Mouse (Mus musculus) hindbrain, postnatal 0 days (tissue): ENCODE data around the gene Stum. TPM values are rescaled to one million over a fixed set of nuclear protein-coding genes. Genes with fewer than 3 reads are reported as not detected.
A peak's percentile ranks its signal among the peaks of the same experiment; 100 is the strongest.

Experiments
- ATAC-seq: fragments of 200-750 bp; cut with Nextera tagmentation; 2 replicates; pipeline ENCODE4 v1.8.0; 2017; ENCODE audit warnings: mild to moderate bottlenecking, moderate TSS enrichment, moderate library complexity
- DNase-seq: peaks from one replicate; pipeline ENCODE4 v3.0.0-alpha.2; 2015; ENCODE audit warnings: low spot score
- H3K27ac ChIP-seq: fragments of 300-500 bp; sonication (generic); 2 replicates; pipeline ENCODE4 v1.5.1; 2014; ENCODE audit warnings: mild to moderate bottlenecking
- H3K27me3 ChIP-seq: fragments of 300-500 bp; sonication (generic); 2 replicates; pipeline ENCODE4 v1.6.1; 2014; ENCODE audit warnings: low read length, mixed read lengths; ENCODE audit not compliant: insufficient read depth
- H3K36me3 ChIP-seq: fragments of 300-500 bp; sonication (generic); 2 replicates; pipeline ENCODE4 v1.6.1; 2014; ENCODE audit warnings: low read length, mixed read lengths; ENCODE audit not compliant: insufficient read depth
- H3K4me1 ChIP-seq: fragments of 300-500 bp; sonication (generic); 2 replicates; pipeline ENCODE4 v1.6.1; 2014; ENCODE audit warnings: antibody characterized with exemption, low read length, mixed read lengths; ENCODE audit not compliant: insufficient read depth
- H3K4me2 ChIP-seq: fragments of 300-500 bp; sonication (generic); 2 replicates; pipeline ENCODE4 v1.6.1; 2014; ENCODE audit warnings: low read depth, mild to moderate bottlenecking, low read length, moderate library complexity, mixed read lengths
- H3K4me3 ChIP-seq: fragments of 300-500 bp; sonication (generic); 2 replicates; pipeline ENCODE4 v1.5.1; 2014; ENCODE audit warnings: low read length
- H3K9ac ChIP-seq: fragments of 300-500 bp; sonication (generic); replicated peaks from 2 replicates; pipeline ENCODE4 v1.6.1; 2014; ENCODE audit warnings: mild to moderate bottlenecking, low read length, moderate library complexity, mixed read lengths
- H3K9me3 ChIP-seq: fragments of 300-500 bp; sonication (generic); 2 replicates; pipeline ENCODE4 v1.6.1; 2016; ENCODE audit warnings: low read length, mixed read lengths
- CTCF ChIP-seq: IDR thresholded peaks from 2 replicates; pipeline ENCODE4 v1.5.1; 2016; ENCODE audit warnings: antibody characterized with exemption, control low read depth, low read depth
- WGBS: fragments of 180-500 bp; shearing (Covaris S2); extraction: QIAGEN DNeasy Blood & Tissue Kit; methylation state at CpG from one replicate; pipeline ENCODE4 v1.1.7; 2014; 5-methylcytosine and 5-hydroxymethylcytosine counted together
- polyA plus RNA-seq: library from polyadenylated mRNA; unstranded; fragments of >200 nt; fragmentation: Nextera tagmentation; extraction: Ambion mirVana; gene quantifications from 2 replicates; pipeline ENCODE4 v1.2.1, GENCODE M21; 2015
- total RNA-seq: library from RNA; depleted of rRNA; stranded (reverse); fragments of >200 nt; gene quantifications from 2 replicates; pipeline ENCODE4 v1.2.3, GENCODE M21; 2014; rRNA removed

The Stum gene
- total and polyA plus RNA-seq, 2 experiments from 2014 or later: 20.6 to 105 TPM

- peak overlapping the region; percentile 48 for H3K9ac ChIP-seq
- H3K36me3 ChIP-seq: no peaks in the 10 kb centered on the region
- DNase-seq (peak; percentile 98), ATAC-seq (peak; percentile 98)
- H3K4me3 ChIP-seq: peak overlapping the region; percentile 36
- peak overlapping the region; percentile 75 for H3K27ac ChIP-seq
- peak overlapping the region; percentile 68 for H3K4me2 ChIP-seq
- TF ChIP-seq CTCF: peak; percentile 74
- no peaks in the 10 kb centered on the region for H3K27me3 ChIP-seq
- H3K9me3 ChIP-seq: no peaks in the 10 kb centered on the region
- WGBS: 1% methylated on average over 27 of the region's 27 CpGs
- peaks cover 8% of the 10 kb centered on the region; the same call in 1 of the 2 replicates for H3K4me1 ChIP-seq
These were observed 96.2 kb downstream of the Stum start for GRCm38 (mm10) chr1:180386951-180387749.

DNA sequence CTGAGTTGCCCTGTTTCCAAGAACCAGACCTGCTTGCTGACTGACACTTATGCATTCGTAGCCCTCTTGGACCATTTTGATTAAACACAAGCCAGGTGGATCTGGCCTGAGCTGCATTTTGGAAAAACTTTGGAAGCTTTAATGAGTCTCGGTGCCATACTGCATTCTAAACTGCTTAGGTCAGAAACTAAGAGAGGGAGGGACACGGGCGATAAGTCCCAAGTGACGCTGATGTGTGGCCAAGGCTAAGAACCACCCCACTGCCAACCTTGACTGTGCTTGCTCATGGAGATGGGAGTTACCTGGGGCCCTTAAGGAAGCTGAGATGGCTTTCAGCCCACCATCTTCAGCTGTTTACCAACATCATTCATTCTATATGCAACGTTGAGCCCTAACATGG is 98.0 kb downstream of the Stum start:
- H3K36me3 ChIP-seq: no peaks in the 10 kb centered on the region
- 78% methylated on average over 6 of the region's 6 CpGs for WGBS
- H3K4me3 ChIP-seq: no peak overlapping the region
- H3K4me1 ChIP-seq: peaks cover 8% of the 10 kb centered on the region; the same call in 1 of the 2 replicates
- no peak overlapping the region for H3K27ac ChIP-seq
- no peak overlapping the region for H3K4me2 ChIP-seq
- H3K9ac ChIP-seq: no peak overlapping the region
- no peak for ATAC-seq
- no peak for DNase-seq
- no peak for TF ChIP-seq CTCF
- no peaks in the 10 kb centered on the region for H3K9me3 ChIP-seq
- H3K27me3 ChIP-seq: no peaks in the 10 kb centered on the region

GRCm38 (mm10) chr1:180384486-180384885 is 98.8 kb downstream of the Stum start:
- no peak overlapping the region for H3K27ac ChIP-seq
- H3K4me3 ChIP-seq: no peak overlapping the region
- H3K27me3 ChIP-seq: no peaks in the 10 kb centered on the region
- TF ChIP-seq CTCF: no peak
- no peaks in the 10 kb centered on the region for H3K36me3 ChIP-seq
- peaks cover 8% of the 10 kb centered on the region; the same call in 1 of the 2 replicates for H3K4me1 ChIP-seq
- H3K4me2 ChIP-seq: no peak overlapping the region
- WGBS: 61% methylated on average over 10 of the region's 10 CpGs
- no peak overlapping the region for H3K9ac ChIP-seq
- H3K9me3 ChIP-seq: no peaks in the 10 kb centered on the region
- DNase-seq (no peak), ATAC-seq (no peak)

DNA sequence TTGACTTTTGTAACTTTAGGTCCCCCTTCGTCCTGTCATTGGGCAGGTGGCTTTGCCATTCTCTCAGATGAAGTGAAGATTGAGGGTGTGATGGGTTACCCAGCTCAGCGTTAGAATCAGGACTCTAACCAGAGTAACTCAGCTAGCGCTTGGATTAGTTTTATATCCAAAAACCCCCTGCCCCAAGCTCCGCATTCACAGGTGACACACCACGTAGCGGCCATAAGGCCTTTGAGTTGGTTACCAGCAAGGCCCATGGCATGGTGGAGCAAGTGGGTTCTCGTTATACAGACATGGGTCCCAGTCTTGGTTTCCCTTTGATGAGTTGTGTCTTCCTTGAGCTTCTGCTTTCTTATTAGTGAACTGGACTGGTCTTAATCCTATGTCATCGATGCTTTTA is 99.4 kb downstream of the Stum start:
- no peak for TF ChIP-seq CTCF
- 97% methylated on average over 8 of the region's 8 CpGs for WGBS
- no peak for DNase-seq
- no peak overlapping the region for H3K9ac ChIP-seq
- H3K4me3 ChIP-seq: no peak overlapping the region
- no peaks in the 10 kb centered on the region for H3K9me3 ChIP-seq
- no peaks in the 10 kb centered on the region for H3K27me3 ChIP-seq
- no peak overlapping the region for H3K27ac ChIP-seq
- no peak overlapping the region for H3K4me2 ChIP-seq
- no peaks in the 10 kb centered on the region for H3K36me3 ChIP-seq
- no peak for ATAC-seq
- peaks cover 8% of the 10 kb centered on the region; the same call in 1 of the 2 replicates for H3K4me1 ChIP-seq

Other genes starting within 250 kb of the Stum start
- 26.6 and 33.5 TPM in 2 replicates for gene Psen2, start 220.1 kb downstream of the Stum start, total RNA-seq
- 23.2 and 23.7 TPM in 2 replicates for gene Psen2, start 220.1 kb downstream of the Stum start, polyA plus RNA-seq
- 16.9 and 19.0 TPM in 2 replicates for gene Itpkb, start 153.0 kb downstream of the Stum start, total RNA-seq
- gene Itpkb, start 153.0 kb downstream of the Stum start, polyA plus RNA-seq: 4.1 and 4.8 TPM in 2 replicates
- gene Parp1, start 85.4 kb upstream of the Stum start, total RNA-seq: 74.0 and 76.1 TPM in 2 replicates
- 53.4 and 57.5 TPM in 2 replicates for gene Parp1, start 85.4 kb upstream of the Stum start, polyA plus RNA-seq
- 7.3 and 11.8 TPM in 2 replicates for gene Lin9, start 157.6 kb upstream of the Stum start, total RNA-seq
- 4.4 and 5.1 TPM in 2 replicates for gene Lin9, start 157.6 kb upstream of the Stum start, polyA plus RNA-seq
- not detected in 2 replicates for gene Mixl1, start 213.5 kb upstream of the Stum start, total RNA-seq
- gene Mixl1, start 213.5 kb upstream of the Stum start, polyA plus RNA-seq: not detected in 2 replicates
- gene Acbd3, start 242.5 kb upstream of the Stum start, total RNA-seq: 28.3 and 32.6 TPM in 2 replicates
- gene Acbd3, start 242.5 kb upstream of the Stum start, polyA plus RNA-seq: 18.4 and 19.2 TPM in 2 replicates